Mouse (Mus musculus): ENCODE results near the gene Enox1. TPM values are rescaled to one million over a fixed set of nuclear protein-coding genes. Genes with fewer than 3 reads are reported as not detected.

Enox1 gene
- total RNA-seq, 1 experiment from 2014 or later, result 6.7 TPM

DNA sequence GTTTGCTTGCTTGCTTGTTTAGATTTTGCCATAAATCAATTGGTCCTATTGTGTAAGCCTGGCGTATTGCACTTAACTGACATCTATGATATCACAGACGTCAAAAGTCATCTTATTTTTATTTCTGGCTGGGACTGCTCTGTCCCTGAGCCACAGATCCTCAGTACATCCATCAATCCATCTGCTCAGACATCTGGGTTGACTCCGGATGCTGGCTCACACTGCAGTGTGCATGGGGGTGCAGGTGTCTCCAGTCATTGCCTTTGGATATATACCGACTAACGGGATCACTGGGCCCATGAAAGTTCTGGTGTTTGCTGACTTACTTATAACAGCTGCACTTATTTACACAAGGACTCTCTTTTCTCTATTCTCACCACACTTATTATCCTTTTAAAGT, 419.8 kb downstream of the Enox1 start:
- no peak for DNase-seq

DNA sequence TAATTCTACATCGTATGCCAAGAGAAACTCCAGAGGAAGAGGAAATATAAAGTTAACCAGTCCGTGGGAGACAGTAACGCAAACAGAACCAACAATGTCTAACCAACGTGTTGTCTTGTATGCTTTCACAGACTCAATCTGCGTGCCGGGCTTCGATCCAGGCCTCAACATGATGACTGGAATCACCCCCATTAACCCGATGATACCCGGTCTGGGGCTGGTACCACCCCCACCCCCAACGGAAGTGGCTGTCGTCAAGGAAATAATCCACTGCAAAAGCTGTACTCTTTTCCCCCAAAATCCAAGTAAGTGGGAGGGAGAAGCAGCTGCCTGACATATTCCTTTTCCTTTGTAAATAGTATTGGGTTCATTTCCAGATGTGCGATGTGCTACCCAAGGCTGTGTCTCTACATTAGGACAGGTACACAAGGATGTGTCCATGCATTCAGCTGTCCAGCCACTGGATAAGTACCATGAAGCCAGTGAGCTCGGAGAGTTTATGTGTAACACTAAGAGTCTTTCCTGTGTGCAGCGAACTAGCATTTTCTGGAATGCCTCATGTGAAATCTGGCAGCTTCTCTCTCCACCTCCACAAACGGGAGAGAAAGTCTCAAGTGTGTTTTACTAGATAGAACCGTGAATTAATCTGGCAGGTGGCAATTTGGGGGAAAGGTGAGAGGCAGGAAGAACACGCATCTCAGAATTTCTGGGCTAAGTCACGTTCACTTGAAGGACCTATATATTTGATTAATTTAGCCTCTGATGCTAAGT, 421.1 kb downstream of the Enox1 start:
- no peak for DNase-seq

DNA sequence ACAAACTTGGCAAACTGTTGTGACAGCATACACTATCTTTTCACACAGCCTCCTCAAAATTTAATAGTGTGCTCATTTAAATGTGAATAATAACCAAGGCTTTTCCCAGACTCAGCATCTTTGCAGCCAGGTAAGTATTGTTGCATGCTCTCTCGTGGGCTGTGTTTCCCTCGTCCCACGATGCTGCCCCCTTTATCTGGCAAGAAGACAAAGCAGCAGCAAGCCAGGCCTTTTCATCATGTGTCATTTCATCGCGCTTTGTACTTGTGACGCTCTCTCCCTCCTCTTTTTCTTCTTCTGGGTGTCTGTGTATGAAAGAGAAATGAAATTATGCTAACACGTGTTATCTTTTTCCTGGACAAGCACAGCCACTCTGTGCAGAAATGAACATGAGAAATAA, 421.8 kb downstream of the Enox1 start:
- DNase-seq, result no peak

DNA sequence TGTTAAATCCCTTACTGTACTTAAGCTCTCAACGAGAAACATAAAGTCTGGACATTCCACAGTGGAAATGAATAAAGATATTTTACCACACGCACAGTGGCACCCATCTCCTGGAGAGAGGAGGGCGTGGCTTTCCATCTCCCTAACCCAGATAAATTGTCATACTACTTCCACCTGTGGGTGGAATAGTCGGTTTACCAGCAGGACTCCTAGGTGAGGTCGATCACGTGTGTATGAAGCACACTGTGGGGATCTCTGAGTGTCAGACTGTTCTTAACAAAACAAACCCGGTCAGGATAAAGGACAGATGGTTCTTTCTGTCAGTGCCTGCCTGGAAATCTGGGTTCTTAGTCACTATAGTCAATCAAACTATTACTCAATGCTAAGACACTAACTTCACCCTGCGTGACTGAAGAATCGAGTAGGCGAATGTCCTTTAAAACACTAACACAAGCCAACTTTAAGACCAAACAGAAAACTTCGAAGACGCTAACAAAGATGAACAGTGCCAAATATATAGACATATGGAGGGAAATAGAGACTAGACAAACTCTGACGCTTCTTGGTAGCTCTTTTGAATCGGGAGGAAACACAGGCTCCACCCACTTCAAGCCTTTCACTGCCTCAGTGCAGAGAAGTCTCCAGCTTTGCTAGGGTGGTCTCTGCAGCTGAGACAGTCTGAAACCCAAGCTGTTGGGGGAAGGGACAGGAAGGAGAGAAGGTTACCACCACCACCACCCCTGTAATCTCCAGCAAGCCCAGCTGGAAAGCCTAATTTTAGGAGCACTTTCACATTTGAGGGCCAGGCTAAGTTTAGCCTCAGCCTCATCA, 423.8 kb downstream of the Enox1 start:
- DNase-seq, result no peak

DNA sequence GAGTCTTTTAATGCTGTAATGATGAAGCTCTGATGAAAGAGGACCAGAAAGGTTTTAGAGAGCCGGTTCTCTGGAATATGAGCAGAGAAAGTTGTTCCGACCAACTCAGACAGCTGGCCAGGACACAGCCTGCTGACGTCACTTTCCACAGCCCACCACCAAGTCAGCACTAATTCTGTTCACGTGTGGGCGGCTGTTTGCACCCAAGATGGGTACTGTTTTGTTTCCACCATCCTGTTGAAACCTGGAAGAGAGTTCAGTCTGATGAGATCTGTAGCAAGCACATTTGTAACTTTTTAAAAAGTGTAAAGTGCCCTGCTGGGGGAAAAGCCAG, 424.3 kb downstream of the Enox1 start:
- no peak for DNase-seq

DNA sequence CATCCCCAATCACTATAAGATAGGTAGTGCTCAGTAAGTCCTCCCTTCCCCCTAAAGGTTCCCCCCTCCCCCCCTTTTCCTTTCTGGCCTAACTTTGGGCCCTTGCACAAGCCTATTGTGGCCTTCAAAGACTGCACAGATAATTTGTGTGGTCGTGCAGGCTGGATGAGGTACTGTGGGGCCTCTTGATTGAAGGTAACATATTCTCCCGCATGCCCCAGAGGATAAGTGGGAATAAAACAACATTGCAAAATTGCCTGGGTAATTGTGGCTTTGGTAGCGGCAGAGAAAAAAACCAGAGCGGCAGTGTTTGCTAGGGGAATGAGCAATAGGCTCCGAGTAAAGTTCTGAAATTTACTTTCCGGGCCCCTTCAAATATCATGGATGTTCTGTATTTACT, 425.1 kb downstream of the Enox1 start:
- no peak for DNase-seq

DNA sequence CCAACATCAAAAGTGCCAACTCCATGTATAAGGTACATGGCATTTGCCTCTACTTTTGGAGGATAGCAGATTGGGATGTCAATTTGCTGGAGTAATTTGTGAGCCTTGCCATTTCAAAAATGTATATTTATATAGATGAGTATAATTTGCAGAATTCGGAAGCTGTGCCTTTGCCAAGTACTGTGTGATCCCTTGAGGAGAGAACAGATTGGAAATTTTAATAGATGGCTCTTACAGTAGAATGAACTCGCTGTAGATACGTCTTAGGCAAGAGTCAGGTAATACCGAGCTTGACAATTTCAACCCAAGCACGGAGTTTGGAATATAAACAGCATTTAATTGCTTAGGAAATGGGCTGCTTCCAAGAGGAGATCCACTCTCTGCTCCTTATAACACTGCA, 427.9 kb downstream of the Enox1 start:
- no peak for DNase-seq

DNA sequence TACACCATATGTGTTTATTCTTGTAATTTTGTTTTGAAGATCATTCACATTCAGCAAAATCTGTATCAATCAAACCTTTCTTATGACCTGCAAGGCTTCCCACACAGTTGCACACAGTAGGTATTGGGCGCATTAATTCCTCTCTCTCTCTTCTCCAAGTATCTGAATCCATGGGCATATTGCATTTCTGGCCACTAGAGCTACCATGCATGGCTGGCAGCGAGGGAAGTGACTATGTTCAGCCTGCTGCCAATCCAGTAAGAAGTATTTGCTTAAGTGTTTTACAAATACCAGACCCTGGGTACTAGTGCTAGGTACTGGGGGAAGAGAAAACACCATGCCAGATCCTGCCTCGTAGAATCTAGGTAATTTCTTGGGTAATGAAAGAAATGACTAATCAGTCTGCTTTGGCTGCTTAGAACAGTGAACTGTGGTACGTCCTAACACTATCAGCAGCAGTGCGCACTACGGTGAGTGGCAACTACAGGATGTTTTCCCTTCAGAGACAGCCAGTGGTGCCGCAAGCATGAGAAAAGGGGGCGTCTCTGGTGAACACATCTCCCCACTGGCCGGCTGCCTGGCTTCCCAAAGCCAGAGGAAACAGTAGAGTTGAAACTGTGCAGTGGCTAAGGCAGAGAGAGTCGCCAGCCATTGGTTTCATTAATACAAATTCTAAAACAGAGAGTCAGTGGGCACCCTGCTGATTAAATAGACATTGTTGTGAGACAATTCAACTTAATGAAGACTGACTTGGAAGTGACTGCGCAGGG, 428.7 kb downstream of the Enox1 start:
- peak; percentile 21 for DNase-seq

DNA sequence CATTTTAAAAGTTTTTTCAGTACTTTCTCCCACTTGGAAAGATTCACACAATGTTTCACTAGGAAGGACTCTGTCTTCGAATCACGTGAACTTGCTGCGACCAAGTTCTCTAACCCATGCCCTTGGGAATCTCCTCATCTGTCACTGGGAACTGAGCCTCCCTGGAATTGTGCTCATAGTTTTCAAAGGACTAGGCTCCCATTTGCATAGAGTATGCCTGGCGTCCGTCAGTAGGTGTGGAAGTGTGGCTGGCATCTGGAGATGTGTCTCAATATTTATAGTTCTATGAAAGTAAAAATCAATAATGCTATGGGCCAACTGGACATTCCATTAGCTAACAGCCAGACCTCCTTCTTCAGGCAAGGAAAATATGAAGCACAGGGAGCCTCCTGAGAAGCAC, 429.5 kb downstream of the Enox1 start:
- DNase-seq, result no peak

DNA sequence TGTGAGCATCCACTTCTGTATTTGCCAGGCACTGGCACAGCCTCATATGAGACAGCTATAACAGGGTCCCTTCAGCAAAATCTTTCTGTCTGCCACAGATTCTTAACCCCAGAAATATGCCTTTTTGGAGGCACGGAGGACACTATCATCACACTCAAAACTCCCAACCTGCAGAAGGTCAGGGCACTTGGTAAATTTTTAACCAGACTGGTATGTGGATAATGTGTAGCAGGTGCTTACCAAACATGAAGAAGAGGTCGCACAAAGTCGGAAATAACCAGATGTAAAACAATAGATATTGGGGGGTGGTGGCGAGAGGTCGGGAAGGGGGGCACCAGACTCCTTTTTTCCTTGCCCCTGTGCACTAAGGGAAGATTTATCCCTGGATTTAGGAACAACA, 430.6 kb downstream of the Enox1 start:
- DNase-seq, result no peak

DNA sequence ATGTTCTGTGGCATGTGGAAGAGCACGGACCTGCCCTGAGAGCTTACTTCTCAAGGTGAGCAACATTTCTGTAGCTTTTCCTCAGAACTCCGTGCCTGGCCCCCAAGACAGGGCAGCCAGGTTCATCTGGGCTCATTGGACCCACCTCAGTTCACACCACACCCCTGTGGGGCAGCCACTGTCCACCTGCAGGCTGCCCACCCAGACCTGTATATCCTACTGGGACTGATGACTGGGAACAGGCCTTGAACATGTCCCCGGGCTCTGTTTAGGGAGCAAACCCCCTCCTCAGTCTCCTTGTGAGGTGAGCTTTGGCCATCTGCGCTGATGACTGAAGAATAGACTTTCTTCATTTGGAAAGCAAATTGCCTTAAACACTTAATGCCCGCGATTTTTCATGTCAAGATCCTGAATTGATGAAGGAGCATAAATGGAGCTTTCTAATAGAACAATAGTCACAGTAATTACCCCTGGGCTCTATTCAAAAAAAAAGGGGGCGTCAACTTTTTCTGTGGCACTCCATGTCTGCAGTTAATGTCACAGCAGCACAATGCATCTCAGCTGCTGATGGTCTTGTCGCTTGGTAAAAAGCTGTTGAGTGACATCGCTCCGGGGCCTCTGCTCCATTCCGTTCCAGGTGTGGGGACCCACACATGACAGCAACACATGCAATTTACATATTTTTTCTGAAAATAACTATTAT, 436.7 kb downstream of the Enox1 start:
- DNase-seq, result no peak

DNA sequence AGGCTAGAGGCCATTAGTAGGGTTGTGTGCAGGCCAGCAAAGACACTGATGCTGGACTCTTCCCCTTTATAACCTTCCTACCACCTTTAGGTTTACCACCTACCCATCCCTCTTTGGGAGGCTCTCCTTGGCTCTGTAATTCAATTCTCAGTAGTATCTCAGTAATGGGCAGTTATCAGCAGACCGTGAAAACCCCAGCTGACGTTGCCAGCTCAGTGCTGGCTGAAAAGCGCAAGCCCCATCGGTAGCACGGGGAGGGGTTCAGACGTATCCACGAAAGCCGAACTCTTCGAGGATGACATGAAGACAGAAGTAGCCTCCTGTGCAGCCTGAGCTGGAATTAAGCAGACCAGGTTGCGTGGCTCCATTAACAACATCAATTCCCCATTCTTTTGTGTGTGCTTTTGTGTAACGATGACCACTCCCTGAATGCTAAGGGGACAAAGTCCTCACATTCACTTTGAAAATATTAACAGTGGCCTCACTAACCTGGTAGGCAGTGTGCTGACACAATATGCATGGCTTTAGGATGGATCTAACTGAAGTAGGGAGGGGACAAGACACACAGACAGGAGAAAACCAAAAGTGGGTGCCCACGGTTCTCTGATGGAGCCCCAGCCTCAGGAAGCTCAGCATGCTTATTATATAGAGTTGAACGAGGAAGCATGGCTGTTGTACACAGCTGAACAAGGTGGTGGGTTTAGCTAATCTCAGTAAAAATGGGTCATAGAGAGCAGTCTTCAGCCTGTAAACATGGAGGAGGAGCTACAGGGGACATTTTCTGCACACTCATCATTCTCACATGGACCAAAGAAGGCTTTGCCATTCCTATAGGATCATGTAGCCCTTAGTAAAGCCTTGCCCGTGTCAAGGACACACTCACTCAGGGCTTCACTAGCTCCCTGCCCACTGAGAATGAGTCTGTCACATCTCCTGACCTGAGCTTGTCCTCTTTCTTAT, 439.9 kb downstream of the Enox1 start:
- no peak for DNase-seq

DNA sequence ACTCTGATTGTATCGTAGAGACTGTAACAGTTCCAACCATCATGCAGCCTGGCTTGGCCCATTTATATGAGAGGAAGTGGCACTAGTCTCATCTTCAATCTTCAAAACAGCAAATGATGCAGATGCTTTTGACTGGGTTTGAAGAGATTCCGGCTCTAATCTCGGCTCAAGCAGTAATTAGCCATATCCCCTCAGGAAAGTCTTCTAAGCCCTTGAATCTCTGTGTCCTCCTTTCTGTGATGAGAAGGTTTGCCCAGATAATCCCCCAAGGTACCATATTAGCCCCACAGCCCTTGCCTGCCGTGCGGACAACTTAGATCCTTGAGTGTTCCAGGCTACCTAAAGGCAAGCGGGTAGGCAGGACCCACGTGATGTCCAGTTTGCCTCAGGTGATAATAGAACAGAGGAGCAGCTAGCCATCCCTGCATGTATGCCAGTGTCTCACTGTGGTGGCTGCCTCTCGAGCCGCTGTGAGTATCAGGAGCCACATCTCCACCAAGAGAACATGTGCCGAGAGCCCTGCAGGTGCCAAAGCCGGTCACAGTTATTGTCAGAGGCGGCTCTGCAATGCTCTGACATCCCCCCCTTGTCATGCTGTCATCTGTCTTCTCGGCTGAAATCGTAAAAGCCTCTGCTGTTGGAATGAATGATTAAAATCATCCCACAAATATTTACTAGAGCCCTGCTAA, 442.6 kb downstream of the Enox1 start:
- DNase-seq, result no peak

DNA sequence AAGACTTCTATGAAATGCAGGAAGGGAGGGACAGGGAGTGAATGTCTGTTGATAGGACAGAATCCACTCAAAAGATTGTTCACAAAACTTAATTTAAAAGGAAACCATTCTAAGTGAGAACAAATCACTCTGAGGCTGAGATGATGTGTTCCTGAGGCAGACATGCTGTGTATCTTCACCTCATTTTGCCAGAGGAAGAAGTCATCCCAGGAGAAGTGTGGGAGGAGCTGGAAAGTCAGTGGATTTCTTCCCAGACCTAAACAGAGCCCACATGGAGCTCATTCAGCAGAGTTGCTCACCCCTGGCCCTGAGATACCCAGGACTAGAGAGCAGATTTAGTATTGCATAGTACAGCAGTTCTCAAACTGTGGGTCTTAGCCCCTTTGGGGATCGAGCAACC, 444.2 kb downstream of the Enox1 start:
- no peak for DNase-seq

DNA sequence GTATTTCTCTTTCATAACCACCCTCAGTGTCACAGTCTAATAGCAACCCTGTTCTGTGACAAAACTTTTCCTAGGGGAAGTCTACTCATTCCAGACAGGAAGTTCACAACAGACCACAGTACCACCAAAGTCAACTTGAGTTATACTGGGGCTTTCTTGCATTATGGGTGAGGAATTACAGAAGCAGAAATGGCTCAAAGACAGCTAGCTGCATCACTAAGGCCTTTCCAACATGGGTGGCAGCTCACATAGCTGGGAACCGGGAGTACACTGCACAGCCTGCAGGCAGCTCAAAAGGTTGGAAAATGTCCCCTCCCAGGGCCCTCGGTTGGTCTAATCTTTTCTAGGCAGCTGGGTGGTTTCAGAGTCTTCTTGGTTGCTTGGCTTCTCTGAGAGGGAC, 444.9 kb downstream of the Enox1 start:
- no peak for DNase-seq

DNA sequence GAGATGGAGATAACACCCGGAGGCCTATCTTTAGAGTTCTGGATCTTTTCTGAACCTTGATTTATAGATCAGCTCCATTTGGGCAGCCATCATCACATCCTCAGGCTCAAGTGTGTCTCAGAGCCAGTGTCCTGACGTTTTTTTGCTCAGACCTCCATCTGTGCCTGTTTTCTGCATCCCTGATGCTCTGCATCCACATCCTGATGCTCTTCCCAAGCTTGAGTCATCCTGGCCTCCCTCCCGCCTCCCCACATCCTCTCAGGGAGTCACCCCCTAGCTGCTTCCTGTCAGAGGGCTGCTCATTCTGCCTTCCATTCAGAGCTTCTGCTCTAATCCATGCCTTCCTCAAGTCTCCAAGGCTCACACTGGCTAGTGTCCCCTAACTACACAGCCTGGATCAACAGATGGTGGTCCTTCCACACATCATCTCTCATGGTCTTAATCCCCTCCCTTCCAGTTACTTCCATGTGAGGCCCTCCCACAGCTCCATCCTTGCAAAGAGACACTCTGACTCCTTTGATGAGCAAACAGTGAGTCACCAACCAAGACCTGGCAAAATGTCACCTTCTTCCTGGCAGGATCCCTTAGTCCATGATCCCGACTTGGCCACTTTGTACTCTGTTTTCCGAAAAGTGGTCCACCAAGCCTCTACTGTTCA, 451.7 kb downstream of the Enox1 start:
- DNase-seq, result peak; percentile 32

DNA sequence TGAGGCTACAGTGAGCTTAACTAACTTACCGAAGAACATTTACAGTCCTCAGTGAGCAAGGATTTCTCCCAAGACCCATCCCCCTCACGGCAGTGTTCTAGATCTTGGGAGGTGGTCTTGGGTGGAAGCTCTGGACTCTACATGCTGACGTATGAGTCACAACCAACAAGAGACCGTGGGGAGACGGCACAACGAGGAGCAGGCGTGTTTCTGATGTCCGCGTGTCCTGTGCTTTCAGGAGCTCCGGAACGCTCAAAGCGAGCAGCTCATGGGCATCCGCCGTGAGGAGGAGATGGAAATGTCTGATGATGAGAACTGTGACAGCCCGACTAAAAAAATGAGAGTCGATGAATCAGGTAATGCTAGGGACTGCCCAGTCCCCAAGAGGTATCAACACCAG, 458.6 kb downstream of the Enox1 start:
- DNase-seq, result no peak

DNA sequence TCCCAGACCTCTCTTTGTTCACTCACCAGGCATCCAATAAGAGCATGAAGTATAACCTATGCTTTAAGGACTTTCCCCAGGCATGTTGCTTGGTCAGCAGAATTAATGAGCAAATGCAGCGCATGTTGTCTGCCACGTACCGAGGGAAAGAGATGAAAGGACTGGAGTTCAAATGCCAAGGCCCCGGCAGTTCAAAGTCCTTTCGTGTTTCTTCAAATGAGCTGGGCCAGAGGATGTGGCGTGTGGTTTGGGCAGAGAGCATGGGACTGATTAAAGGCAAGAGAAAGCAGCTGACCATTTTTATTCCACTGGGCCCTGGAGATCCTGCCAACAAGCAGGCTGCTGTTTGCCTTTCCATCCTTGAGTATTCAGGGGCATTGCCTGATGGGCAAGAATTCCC, 460.7 kb downstream of the Enox1 start:
- DNase-seq, result peak; percentile 59

DNA sequence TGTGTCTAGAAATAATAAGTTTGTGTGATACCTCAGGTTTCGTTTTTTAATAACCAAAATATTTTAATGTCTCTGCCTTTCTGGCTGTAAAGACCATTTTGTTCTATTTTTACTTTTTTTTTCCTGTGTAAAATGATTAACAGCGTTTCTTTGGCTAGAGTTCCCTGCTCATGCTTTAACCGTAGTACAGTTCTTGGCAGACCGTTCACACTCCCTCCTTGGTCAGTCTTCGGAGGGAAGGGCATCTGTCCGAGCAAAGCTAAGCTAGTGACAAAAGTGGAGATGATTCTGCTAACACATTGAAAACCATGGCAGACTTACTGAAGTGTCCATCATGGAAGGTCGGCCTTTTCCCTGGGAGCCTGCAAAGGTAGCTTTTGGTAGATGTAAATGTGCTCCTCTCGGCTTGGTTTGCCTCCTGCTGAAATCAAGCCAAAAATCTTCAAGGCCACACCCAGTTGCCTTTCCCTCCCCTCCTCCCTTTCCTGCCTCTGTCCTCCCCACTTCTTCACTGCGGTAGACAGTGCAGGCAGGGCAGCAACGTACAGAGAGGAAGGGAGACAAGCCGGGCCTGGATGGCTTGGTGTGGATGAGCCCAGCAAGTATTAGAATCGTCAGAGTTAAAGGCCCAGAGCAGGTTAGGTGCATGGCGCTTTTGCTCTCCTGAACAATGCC, 461.7 kb downstream of the Enox1 start:
- peak; percentile 59 for DNase-seq

All from adrenal gland, postnatal 14 days (tissue).